Mouse (Mus musculus) spleen, postnatal 10 days (tissue): Measurements from ENCODE around the gene Col6a5.

Source experiments
- DNase-seq, 2 experiments: peaks; one replicate each; pipeline ENCODE4 v3.0.0; 2021 to 2022; ENCODE audit warnings: low spot score in 2 of 2

Col6a5 gene

DNA sequence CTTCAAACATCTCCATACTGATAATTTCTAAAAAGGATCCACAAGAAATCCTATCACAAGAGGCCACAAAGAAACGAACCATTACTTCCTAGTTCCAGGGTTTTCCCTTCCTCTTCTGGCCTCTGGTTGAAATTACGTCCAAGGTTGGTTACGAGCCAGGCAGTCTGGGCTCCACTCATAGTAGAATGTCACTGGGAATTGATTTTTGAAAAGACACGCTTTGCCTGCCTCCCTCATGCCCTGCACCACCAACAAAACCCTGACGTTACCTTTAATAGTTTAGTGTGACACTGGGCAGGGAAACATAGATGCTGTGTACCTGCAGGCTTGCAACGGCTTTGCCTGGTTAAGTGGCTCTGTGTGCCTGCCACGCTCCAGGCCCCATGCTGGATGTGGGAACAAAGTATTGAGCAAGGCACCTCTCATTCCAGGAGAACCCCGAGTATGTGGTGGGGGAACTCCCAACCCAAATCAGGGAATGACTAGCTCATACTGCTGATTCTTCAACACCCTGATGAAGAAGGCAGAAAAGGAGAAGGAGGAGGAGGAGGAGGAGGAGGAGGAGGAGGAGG is 133.3 kb downstream of the Col6a5 start:
- no peak for DNase-seq

DNA sequence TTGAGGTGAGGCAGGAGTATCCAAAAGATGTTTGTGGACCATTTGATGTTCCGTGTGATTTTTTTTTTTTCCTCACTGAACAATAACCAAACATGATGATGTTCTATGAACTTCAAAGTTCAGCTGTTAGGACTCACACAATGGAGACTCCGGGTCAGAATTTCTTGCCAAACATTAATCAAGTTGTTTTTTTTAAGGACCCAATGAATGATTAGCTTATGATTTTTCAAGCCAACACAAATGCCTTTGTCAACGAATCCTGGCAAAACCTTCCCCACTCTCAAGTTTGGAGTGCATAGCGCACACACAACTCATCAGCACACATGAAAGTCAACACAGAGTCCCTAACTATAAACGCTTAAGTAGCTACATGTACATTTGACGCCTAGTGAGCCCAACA is 139.7 kb downstream of the Col6a5 start:
- no peak for DNase-seq

DNA sequence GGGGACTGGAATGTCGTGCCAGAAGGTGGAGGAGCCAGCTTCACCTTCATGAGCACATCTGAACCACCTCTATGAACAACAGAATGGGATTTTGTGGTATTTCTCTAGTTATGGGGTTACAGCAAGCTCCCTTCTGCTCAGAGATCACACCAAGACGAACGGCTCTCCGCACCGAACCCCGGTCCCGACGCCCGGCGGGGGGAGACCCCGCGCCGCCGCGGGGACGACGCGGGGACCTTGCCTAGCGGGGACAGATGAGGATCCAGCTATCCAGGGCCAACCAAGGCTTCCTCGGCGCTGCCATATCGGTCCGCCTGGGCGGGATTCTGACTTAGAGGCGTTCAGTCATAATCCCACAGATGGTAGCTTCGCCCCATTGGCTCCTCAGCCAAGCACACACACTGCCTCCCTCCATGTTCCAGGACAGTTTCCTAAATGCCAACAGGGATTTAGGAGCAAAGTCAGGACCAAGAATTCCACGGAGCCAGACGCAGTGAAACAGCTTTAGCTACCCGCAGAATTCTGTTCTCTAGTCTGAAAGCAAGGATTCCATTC is 141.2 kb downstream of the Col6a5 start:
- no peak for DNase-seq

DNA sequence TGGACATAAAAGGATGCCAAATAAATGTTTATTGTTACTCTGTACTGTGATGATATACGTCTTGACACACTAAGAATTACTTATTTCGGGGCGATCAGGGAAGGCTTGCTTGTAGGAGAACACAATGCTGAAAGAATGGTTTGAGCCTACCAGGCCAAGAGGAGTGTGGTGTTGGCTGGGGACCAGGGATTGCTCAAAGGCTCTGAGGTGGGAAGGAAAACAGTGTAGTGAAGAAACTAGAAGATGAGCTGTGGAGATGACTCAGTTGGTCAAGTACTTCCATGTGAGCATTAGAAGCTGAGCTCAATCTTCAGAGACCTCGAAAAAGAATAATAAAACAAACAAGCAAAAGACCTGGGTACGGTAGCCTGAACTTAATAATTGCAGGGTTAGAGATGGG is 146.0 kb downstream of the Col6a5 start:
- no peak for DNase-seq

DNA sequence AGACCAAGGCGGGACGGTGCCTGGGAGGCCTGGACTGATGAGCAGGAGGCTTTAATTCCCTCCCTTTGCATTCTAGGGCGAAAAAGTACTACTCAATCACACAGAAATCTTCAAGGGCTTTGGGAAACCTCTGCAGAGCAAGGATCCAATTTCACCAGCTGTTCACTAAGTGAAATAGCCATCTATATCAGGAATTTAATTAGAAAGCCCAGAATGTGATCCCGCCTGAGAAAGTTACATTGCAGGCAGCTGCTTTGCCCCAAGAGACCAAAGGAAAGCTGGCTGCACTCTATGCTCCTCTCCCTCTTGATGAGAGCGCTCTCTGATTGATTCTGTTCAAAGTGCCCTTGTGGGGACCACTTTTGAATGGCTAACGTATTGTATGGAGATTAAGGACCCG is 149.0 kb downstream of the Col6a5 start:
- DNase-seq, result no peak

DNA sequence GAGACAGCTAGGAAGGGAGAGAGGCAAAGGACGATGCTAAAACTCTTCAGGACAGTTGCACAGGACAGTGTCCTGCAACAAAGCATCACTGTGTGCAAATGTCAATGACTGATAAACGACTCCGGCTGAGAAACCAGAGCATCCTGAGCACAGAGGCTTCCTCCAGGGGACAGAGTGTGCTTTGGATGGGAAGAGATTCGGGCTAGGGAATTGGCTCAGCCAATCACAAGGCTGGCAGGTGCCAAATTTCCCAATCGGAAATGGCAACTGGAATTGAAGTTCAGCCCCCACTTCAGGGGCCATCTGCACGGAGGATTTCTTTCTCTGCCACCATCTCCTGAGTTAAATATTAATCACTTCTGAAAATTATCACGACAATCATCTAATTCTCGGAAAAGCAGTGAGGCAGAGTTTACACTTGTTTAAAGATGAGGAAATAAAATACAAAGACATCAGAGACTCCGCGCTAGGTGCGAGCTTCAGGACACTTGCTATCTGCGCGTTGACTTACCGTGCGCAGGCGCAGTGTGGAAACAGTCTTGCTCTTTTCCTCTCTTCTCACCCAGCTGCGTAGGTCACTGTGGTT is 151.4 kb downstream of the Col6a5 start:
- no peak for DNase-seq
